Mouse (Mus musculus) retina, embryonic 14.5 days (tissue): Measurements from ENCODE around the gene Hfe2.

Experiments
- DNase-seq: peaks from one replicate; pipeline ENCODE4 v3.0.0-alpha.2; 2015; ENCODE audit warnings: low spot score

The Hfe2 gene

DNA sequence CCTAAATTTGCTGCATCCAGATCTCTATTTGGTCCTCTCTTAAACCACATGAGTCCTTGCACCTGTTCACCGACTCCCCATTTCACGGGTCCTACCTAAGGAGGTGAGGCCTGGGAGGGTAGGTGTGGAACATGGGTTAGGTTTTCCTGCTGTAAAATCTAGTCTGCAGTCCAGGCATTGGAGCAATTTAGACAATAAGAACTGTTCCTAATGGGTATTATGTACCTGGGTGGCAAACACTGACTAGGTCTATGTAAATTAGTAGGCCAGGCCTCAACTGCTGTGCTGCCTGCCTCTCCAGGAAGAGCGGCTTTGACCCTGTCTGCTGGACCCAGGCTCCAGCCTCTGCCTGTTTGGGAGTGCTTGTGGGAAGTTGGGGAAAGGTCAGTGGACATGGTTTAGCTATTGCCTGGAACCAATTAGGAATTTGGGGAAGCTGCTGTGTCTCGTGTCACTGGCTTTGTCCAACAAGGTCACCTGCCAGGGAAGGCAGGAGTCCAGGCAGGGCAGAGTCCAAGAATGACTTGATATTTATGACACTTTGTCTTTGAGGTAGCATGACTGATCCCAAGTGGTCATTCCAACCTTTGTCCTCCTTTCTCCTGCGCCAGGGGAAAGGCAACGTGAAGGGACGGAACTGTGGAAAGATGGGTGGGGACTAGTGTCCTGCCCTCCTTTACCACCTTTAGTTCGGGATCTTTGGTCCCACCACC is 50.5 kb downstream of the Hfe2 start:
- DNase-seq = no peak

GRCm38 (mm10) chr3:96576005-96576658 is 51.2 kb downstream of the Hfe2 start:
- no peak for DNase-seq

DNA sequence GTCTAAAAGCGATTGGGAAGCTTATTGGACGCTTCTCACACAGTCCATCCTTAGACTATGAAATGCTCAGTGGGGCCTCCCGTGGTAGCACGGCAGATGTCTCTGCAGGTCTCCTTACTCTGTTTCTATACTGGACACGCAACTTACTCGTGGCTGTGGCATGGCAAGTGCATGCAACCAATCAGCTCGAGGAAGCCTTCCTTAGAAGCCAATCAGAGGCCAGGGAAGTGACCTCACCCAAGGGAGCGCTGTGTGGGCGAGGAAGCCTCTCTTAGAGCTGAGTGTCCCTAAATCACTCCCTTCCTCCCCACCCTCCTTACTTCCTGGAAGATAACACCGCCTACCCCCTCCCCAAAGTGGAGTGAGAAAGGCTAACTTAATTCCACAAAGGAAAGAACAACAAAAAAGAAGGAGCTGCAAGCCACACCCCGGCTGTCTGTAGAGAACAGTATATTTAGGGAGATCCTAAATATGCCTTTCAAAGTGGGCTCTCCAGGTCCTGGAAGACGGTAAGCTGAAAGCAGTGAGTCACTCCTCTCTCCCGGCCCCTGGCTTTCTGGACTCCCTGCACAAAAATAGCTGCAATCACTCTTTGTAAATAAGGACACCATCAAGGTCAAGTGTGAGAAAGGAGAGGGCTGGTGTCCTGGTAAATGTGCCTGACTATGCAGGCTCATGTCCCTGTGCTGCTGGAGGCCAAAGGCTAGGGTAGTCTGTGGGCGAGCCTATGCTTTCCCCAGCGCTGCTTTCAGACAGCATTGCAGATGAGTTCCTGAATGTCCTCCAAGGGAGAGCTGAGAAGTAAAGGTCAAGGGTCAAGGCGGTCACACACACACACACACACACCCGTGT is 51.9 kb downstream of the Hfe2 start, which contains the start of gene Gm16253:
TSS of gene Gm16253 (plus strand) at position 295 of the 852 bp plus-strand sequence.
- peak; percentile 83 for DNase-seq

DNA sequence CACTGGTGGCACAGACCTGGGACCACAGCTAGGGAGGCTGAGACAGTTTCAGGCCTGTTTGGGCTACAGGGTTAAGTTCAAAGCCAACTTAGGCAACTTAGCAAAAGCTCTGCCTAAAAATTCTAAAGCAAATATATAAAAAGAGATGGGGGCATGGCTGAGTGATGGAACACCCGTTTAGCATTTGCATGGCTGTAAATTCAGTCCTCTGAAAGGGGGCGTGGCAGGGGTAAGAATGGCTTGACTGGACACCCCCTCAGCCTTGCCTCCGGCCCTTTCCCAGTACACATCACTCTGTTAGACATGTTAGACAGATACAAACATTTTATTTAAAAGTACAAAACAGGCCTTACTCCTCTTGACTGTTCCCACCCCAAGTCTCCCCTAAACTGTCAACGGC is 52.6 kb downstream of the Hfe2 start:
- DNase-seq = no peak
